Mouse (Mus musculus) cortical plate, adult 2 months (tissue): ENCODE measurements at regions not wholly inside any gene's neighbourhood (a gene's known extent, or its start where the extent isn't known, plus 50 kb on each side); places are given as distances from the start of the nearest gene placed in this dataset.

Experiments
- CTCF ChIP-seq: fragments of 200-500 bp; IDR thresholded peaks from 2 replicates; pipeline ENCODE4 v1.5.1; 2011; ENCODE audit warnings: mild to moderate bottlenecking, control low read depth, low read length; ENCODE audit not compliant: insufficient read depth; ENCODE audit errors: extremely low read depth
- POLR2A ChIP-seq: fragments of 200-500 bp; IDR thresholded peaks from 2 replicates; pipeline ENCODE4 v1.6.1; 2011; ENCODE audit warnings: mild to moderate bottlenecking, low read length, control low read depth; ENCODE audit not compliant: insufficient read depth; ENCODE audit errors: extremely low read depth

DNA sequence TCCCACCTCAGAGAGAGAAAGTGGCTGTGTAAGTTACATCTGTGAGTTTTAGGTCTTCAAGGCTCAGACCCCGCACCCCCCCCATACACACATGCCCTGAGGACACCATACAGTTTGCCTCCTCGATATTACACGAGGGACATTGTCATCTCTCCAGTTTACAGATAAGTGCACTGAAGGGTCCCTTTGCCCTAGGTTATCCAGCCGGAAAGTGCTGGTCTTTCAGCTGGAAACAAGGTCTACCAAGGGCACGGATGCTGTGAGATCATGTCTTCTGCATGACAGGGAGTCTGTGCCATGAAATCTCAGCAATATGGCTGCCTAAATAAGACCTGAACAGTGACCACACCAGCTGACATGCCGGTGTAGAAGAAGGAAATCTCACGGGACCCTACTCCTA lies 329.8 kb downstream of the Gm49356 start:
- TF ChIP-seq CTCF (no peak), POLR2A (no peak)
